Mouse (Mus musculus) lung, embryonic 16.5 days (tissue): ENCODE measurements around the gene Zdhhc17. TPM values are rescaled to one million over a fixed set of nuclear protein-coding genes. Genes with fewer than 3 reads are reported as not detected.
A peak's percentile ranks its signal among the peaks of the same experiment; 100 is the strongest.

Experiments used
- ATAC-seq: fragments of 200-750 bp; cut with Nextera tagmentation; 2 replicates; pipeline ENCODE4 v1.8.0; 2017; ENCODE audit warnings: low read depth, mild to moderate bottlenecking, moderate library complexity
- H3K27ac ChIP-seq: fragments of 300-500 bp; sonication (generic); 2 replicates; pipeline ENCODE4 v1.5.1; 2014; ENCODE audit warnings: mild to moderate bottlenecking, control low read depth, low read length
- H3K27me3 ChIP-seq: fragments of 300-500 bp; sonication (generic); 2 replicates; pipeline ENCODE4 v1.6.1; 2014; ENCODE audit warnings: low read depth, low read length, mixed read lengths; ENCODE audit not compliant: control insufficient read depth, insufficient read depth
- H3K36me3 ChIP-seq: fragments of 300-500 bp; sonication (generic); 2 replicates; pipeline ENCODE4 v1.6.1; 2014; ENCODE audit warnings: low read length; ENCODE audit not compliant: control insufficient read depth, insufficient read depth
- H3K4me1 ChIP-seq: fragments of 300-500 bp; sonication (generic); replicated peaks from 2 replicates; pipeline ENCODE4 v1.6.1; 2014; ENCODE audit warnings: low read length, mixed read lengths; ENCODE audit not compliant: control insufficient read depth, insufficient read depth
- H3K4me2 ChIP-seq: fragments of 300-500 bp; sonication (generic); 2 replicates; pipeline ENCODE4 v1.6.1; 2014; ENCODE audit warnings: low read depth, low read length, control low read depth
- H3K4me3 ChIP-seq: fragments of 300-500 bp; sonication (generic); 2 replicates; pipeline ENCODE4 v1.5.1; 2014; ENCODE audit warnings: mild to moderate bottlenecking, low read length, control low read depth
- H3K9ac ChIP-seq: fragments of 300-500 bp; sonication (generic); 2 replicates; pipeline ENCODE4 v1.6.1; 2014; ENCODE audit warnings: low read length, control low read depth
- H3K9me3 ChIP-seq: fragments of 300-500 bp; sonication (generic); 2 replicates; pipeline ENCODE4 v1.6.1; 2016; ENCODE audit warnings: low read length; ENCODE audit not compliant: control insufficient read depth
- WGBS: fragments of 180-500 bp; shearing (Covaris S2); extraction: QIAGEN DNeasy Blood & Tissue Kit; methylation state at CpG from one replicate; pipeline ENCODE4 v1.1.7; 2014; 5-methylcytosine and 5-hydroxymethylcytosine counted together
- polyA plus RNA-seq: library from polyadenylated mRNA; unstranded; fragments of >200 nt; fragmentation: Nextera tagmentation; extraction: Ambion mirVana; gene quantifications from 2 replicates; pipeline ENCODE4 v1.2.1, GENCODE M21; 2015

The Zdhhc17 gene
- polyA plus RNA-seq, 1 experiment from 2014 or later = 22.6 TPM

- ATAC-seq = no peak
- 32% methylated on average over 20 of the region's 20 CpGs for WGBS
- H3K4me3 ChIP-seq = peak overlapping the region; percentile 40
- H3K9me3 ChIP-seq = no peaks in the 10 kb centered on the region
- no peak overlapping the region for H3K27ac ChIP-seq
- H3K36me3 ChIP-seq = no peaks in the 10 kb centered on the region
- peak overlapping the region; percentile 53 for H3K4me2 ChIP-seq
- H3K4me1 ChIP-seq = no peaks in the 10 kb centered on the region
- peak overlapping the region; percentile 47 for H3K9ac ChIP-seq
- H3K27me3 ChIP-seq = no peaks in the 10 kb centered on the region
These were observed 21.8 kb upstream of the Zdhhc17 start for GRCm38 (mm10) chr10:111031511-111032365.

- Histone ChIP-seq H3K36me3 (no peaks in the 10 kb centered on the region), H3K27me3 (no peaks in the 10 kb centered on the region), H3K4me1 (no peaks in the 10 kb centered on the region), H3K9ac (no peak overlapping the region), H3K9me3 (no peaks in the 10 kb centered on the region), H3K4me2 (no peak overlapping the region), H3K27ac (no peak overlapping the region), H3K4me3 (no peak overlapping the region)
- WGBS = 71% methylated on average over 2 of the region's 2 CpGs
- ATAC-seq = no peak
These were observed 20.9 kb upstream of the Zdhhc17 start for GRCm38 (mm10) chr10:111030845-111031244.

- Histone ChIP-seq H3K36me3 (no peaks in the 10 kb centered on the region), H3K27ac (no peak overlapping the region), H3K4me1 (no peaks in the 10 kb centered on the region), H3K9me3 (no peaks in the 10 kb centered on the region), H3K4me3 (no peak overlapping the region), H3K9ac (no peak overlapping the region), H3K4me2 (no peak overlapping the region), H3K27me3 (no peaks in the 10 kb centered on the region)
- 80% methylated on average over 6 of the region's 6 CpGs for WGBS
- no peak for ATAC-seq
These were observed 16.2 kb upstream of the Zdhhc17 start for GRCm38 (mm10) chr10:111026106-111026505.

GRCm38 (mm10) chr10:111024746-111025145, 14.8 kb upstream of the Zdhhc17 start:
- H3K4me1 ChIP-seq = no peaks in the 10 kb centered on the region
- WGBS = 74% methylated on average over 4 of the region's 4 CpGs
- H3K4me2 ChIP-seq = no peak overlapping the region
- H3K9me3 ChIP-seq = no peaks in the 10 kb centered on the region
- ATAC-seq = no peak
- H3K27ac ChIP-seq = no peak overlapping the region
- H3K4me3 ChIP-seq = no peak overlapping the region
- no peaks in the 10 kb centered on the region for H3K36me3 ChIP-seq
- no peaks in the 10 kb centered on the region for H3K27me3 ChIP-seq
- H3K9ac ChIP-seq = no peak overlapping the region

GRCm38 (mm10) chr10:111014476-111014875, 4.5 kb upstream of the Zdhhc17 start:
- no peaks in the 10 kb centered on the region; the same call in 1 of the 2 replicates for H3K9me3 ChIP-seq
- H3K36me3 ChIP-seq = no peaks in the 10 kb centered on the region
- no peak overlapping the region for H3K4me3 ChIP-seq
- H3K27ac ChIP-seq = no peak overlapping the region
- H3K27me3 ChIP-seq = no peaks in the 10 kb centered on the region
- H3K4me1 ChIP-seq = no peaks in the 10 kb centered on the region
- WGBS = 70% methylated on average over 17 of the region's 17 CpGs
- no peak for ATAC-seq
- no peak overlapping the region for H3K9ac ChIP-seq
- no peak overlapping the region for H3K4me2 ChIP-seq

GRCm38 (mm10) chr10:111013265-111013664, 3.3 kb upstream of the Zdhhc17 start:
- H3K9ac ChIP-seq = no peak overlapping the region
- WGBS = 86% methylated on average over 3 of the region's 3 CpGs
- no peak overlapping the region for H3K4me2 ChIP-seq
- peaks cover under 1% of the 10 kb centered on the region; the same call in 1 of the 2 replicates for H3K4me1 ChIP-seq
- H3K27ac ChIP-seq = no peak overlapping the region
- no peaks in the 10 kb centered on the region for H3K36me3 ChIP-seq
- no peak for ATAC-seq
- no peak overlapping the region for H3K4me3 ChIP-seq
- no peaks in the 10 kb centered on the region; the same call in 1 of the 2 replicates for H3K9me3 ChIP-seq
- no peaks in the 10 kb centered on the region for H3K27me3 ChIP-seq

- Histone ChIP-seq H3K9ac (no peak overlapping the region), H3K27ac (no peak overlapping the region), H3K4me2 (no peak overlapping the region), H3K9me3 (no peaks in the 10 kb centered on the region; the same call in 1 of the 2 replicates), H3K4me3 (no peak overlapping the region), H3K4me1 (peaks cover 5% of the 10 kb centered on the region), H3K27me3 (no peaks in the 10 kb centered on the region), H3K36me3 (no peaks in the 10 kb centered on the region)
- WGBS = 56% methylated on average over 5 of the region's 5 CpGs
- no peak for ATAC-seq
These were observed 2.6 kb upstream of the Zdhhc17 start for GRCm38 (mm10) chr10:111012496-111013038.

- peak overlapping the region; percentile 98; the same call in 1 of the 2 replicates for H3K27ac ChIP-seq
- 3% methylated on average over 14 of the region's 14 CpGs for WGBS
These were observed 1.4 kb upstream of the Zdhhc17 start for GRCm38 (mm10) chr10:111011226-111011765.

GRCm38 (mm10) chr10:111010480-111011225, 713 bp upstream of the Zdhhc17 start:
- no peaks in the 10 kb centered on the region; the same call in 1 of the 2 replicates for H3K9me3 ChIP-seq
- H3K4me3 ChIP-seq = peak overlapping the region; percentile 96
- H3K27ac ChIP-seq = peak overlapping the region; percentile 98
- peak overlapping the region; percentile 97 for H3K4me2 ChIP-seq
- peaks cover 10% of the 10 kb centered on the region for H3K4me1 ChIP-seq
- no peak for ATAC-seq
- no peaks in the 10 kb centered on the region for H3K27me3 ChIP-seq
- whole genome bisulfite sequencing = under 1% methylated on average over 19 of the region's 19 CpGs
- H3K9ac ChIP-seq = peak overlapping the region; percentile 99
- no peaks in the 10 kb centered on the region for H3K36me3 ChIP-seq

More at GRCm38 (mm10) chr10:111011226-111011765, 1.4 kb upstream of the Zdhhc17 start:
- H3K4me3 ChIP-seq = peak overlapping the region; percentile 96
- H3K4me2 ChIP-seq = peak overlapping the region; percentile 97
- H3K36me3 ChIP-seq = no peaks in the 10 kb centered on the region
- H3K4me1 ChIP-seq = peaks cover 8% of the 10 kb centered on the region
- no peak for ATAC-seq
- no peaks in the 10 kb centered on the region for H3K27me3 ChIP-seq
- H3K9ac ChIP-seq = peak overlapping the region; percentile 99
- no peaks in the 10 kb centered on the region; the same call in 1 of the 2 replicates for H3K9me3 ChIP-seq
